Mouse (Mus musculus): ENCODE data around the gene Selenos. TPM values are rescaled to one million over a fixed set of nuclear protein-coding genes. Genes with fewer than 3 reads are reported as not detected.

The Selenos gene
- total RNA-seq, 1 experiment from 2014 or later = 88.7 TPM

Other genes starting within 250 kb of the Selenos start
- 0.09 and 0.10 TPM in 2 replicates for gene Pcsk6, start 217.9 kb upstream of the Selenos start, total RNA-seq (2017)
- not detected in 2 replicates for gene Gm45213, start 36.0 kb upstream of the Selenos start, total RNA-seq (2017)
- gene Snrpa1, start 20.6 kb upstream of the Selenos start, total RNA-seq (2017) = 149 and 163 TPM in 2 replicates
- 48.8 and 55.9 TPM in 2 replicates for gene Chsy1, start 29.9 kb downstream of the Selenos start, total RNA-seq (2017)